Mouse (Mus musculus): ENCODE measurements around the gene Epha10. TPM values are rescaled to one million over a fixed set of nuclear protein-coding genes. Genes with fewer than 3 reads are reported as not detected.
A peak's percentile ranks its signal among the peaks of the same experiment; 100 is the strongest.
"Not testable (repeated sequence)": the region's sequence is repeated elsewhere in the genome, so short reads cannot be mapped to it uniquely, and the experiment has no call there.

Gene Epha10
- total and polyA plus RNA-seq, 2 experiments = not detected

- no peak for TF ChIP-seq CTCF (IDR thresholded peaks at IDR 0.05; ENCODE audit: low read depth, low read length)
- no peak for TF ChIP-seq POLR2A (IDR thresholded peaks at IDR 0.05; ENCODE audit: extremely low read depth, insufficient read depth, low read length)
- no peak for DNase-seq (ENCODE audit: extremely low read depth, low read depth, low spot score)
- Histone ChIP-seq H3K79me2 (ENCODE audit: control insufficient read depth, insufficient read depth, low read length) (no peaks in the 10 kb centered on the region), H3K27ac (replicated peaks; ENCODE audit: insufficient read depth, low read depth, low read length) (no peak overlapping the region), H3K27me3 (ENCODE audit: control insufficient read depth, insufficient read depth, low read length) (peaks cover 1% of the 10 kb centered on the region; the same call in 1 of the 2 replicates), H3K4me1 (ENCODE audit: control insufficient read depth, insufficient read depth, low read length) (no peaks in the 10 kb centered on the region), H3K36me3 (ENCODE audit: control insufficient read depth, insufficient read depth, low read length) (no peaks in the 10 kb centered on the region), H3K9ac (ENCODE audit: low read depth, low read length) (no peak overlapping the region), H3K4me3 (ENCODE audit: insufficient read depth, low read depth, low read length) (no peak overlapping the region)
- WGBS = 46% methylated on average over 5 of the region's 5 CpGs
Observed at GRCm38 (mm10) chr4:124899906-124900305, 19.2 kb downstream of the Epha10 start.

GRCm38 (mm10) chr4:124905417-124905816 lies 24.7 kb downstream of the Epha10 start:
- TF ChIP-seq POLR2A (IDR thresholded peaks at IDR 0.05; ENCODE audit: extremely low read depth, insufficient read depth, low read length) (no peak), CTCF (IDR thresholded peaks at IDR 0.05; ENCODE audit: low read depth, low read length) (no peak)
- DNase-seq (ENCODE audit: extremely low read depth, low read depth, low spot score) = no peak
- 67% methylated on average over 4 of the region's 4 CpGs for WGBS
- Histone ChIP-seq H3K9ac (ENCODE audit: low read depth, low read length) (no peak overlapping the region), H3K36me3 (ENCODE audit: control insufficient read depth, insufficient read depth, low read length) (no peaks in the 10 kb centered on the region), H3K79me2 (ENCODE audit: control insufficient read depth, insufficient read depth, low read length) (no peaks in the 10 kb centered on the region), H3K4me3 (ENCODE audit: insufficient read depth, low read depth, low read length) (no peak overlapping the region), H3K4me1 (ENCODE audit: control insufficient read depth, insufficient read depth, low read length) (no peaks in the 10 kb centered on the region), H3K27ac (replicated peaks; ENCODE audit: insufficient read depth, low read depth, low read length) (no peak overlapping the region), H3K27me3 (ENCODE audit: control insufficient read depth, insufficient read depth, low read length) (0 out of 2 replicates have a peak, but pooled peaks cover 4% of the 10 kb centered on the region)

DNA sequence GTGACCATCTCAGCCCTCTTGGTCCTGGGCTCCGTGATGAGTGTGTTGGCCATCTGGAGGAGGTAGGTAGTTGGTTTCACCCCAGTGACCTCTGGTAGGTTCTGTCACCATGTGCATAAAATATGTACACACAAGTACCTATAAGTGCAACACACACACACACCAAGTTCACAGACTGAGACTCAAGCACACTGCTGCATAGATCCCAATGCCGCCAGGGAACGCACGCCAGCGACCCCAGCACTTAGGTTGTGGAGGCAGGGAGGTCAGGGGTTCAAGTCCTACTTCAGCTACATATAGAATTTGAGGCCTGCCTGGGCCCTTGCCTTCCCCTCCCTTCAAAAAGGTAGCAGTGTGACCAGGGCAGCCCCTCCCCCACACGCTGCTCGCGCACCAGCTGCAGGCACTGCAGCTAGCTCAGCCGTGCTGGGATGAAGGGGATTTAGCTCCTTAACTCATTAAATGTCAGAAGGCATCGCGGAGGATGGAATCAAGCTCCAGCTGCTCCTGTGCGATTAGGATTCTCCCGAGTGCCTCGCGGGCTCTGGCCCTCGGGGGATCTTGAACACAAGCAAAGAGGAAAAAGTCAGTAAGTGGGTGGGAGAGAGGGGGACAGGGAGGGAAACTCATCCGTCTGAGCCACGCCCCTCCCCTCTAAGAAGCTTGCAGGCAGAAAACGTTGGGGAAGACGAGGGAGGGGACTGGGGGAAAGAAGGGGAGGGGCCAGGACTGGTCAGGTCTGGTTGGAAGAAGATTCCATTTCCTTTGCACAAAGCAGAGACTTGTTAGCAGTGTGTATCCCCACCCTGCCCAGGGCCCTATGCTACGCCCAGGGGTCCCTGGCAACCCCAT lies 25.5 kb downstream of the Epha10 start:
- H3K27me3 ChIP-seq (ENCODE audit: control insufficient read depth, insufficient read depth, low read length) = 0 out of 2 replicates have a peak, but pooled peaks cover 4% of the 10 kb centered on the region
- H3K36me3 ChIP-seq (ENCODE audit: control insufficient read depth, insufficient read depth, low read length) = no peaks in the 10 kb centered on the region
- no peaks in the 10 kb centered on the region for H3K4me1 ChIP-seq (ENCODE audit: control insufficient read depth, insufficient read depth, low read length)
- H3K9ac ChIP-seq (ENCODE audit: low read depth, low read length) = no peak overlapping the region
- DNase-seq (ENCODE audit: extremely low read depth, low read depth, low spot score) = no peak
- no peak for TF ChIP-seq CTCF (IDR thresholded peaks at IDR 0.05; ENCODE audit: low read depth, low read length)
- no peak for TF ChIP-seq POLR2A (IDR thresholded peaks at IDR 0.05; ENCODE audit: extremely low read depth, insufficient read depth, low read length)
- no peak overlapping the region for H3K27ac ChIP-seq (replicated peaks; ENCODE audit: insufficient read depth, low read depth, low read length)
- H3K4me3 ChIP-seq (ENCODE audit: insufficient read depth, low read depth, low read length) = no peak overlapping the region
- 21% methylated on average over 21 of the region's 21 CpGs for whole genome bisulfite sequencing
- no peaks in the 10 kb centered on the region for H3K79me2 ChIP-seq (ENCODE audit: control insufficient read depth, insufficient read depth, low read length)

GRCm38 (mm10) chr4:124928102-124928501 lies 47.4 kb downstream of the Epha10 start:
- Histone ChIP-seq H3K9ac (ENCODE audit: low read depth, low read length) (no peak overlapping the region), H3K4me3 (ENCODE audit: insufficient read depth, low read depth, low read length) (no peak overlapping the region), H3K27ac (replicated peaks; ENCODE audit: insufficient read depth, low read depth, low read length) (no peak overlapping the region), H3K27me3 (ENCODE audit: control insufficient read depth, insufficient read depth, low read length) (no peaks in the 10 kb centered on the region), H3K4me1 (ENCODE audit: control insufficient read depth, insufficient read depth, low read length) (no peaks in the 10 kb centered on the region), H3K79me2 (ENCODE audit: control insufficient read depth, insufficient read depth, low read length) (no peaks in the 10 kb centered on the region), H3K36me3 (ENCODE audit: control insufficient read depth, insufficient read depth, low read length) (no peaks in the 10 kb centered on the region)
- WGBS = 91% methylated on average over 5 of the region's 5 CpGs
- DNase-seq (ENCODE audit: extremely low read depth, low read depth, low spot score) = no peak
- TF ChIP-seq POLR2A (IDR thresholded peaks at IDR 0.05; ENCODE audit: extremely low read depth, insufficient read depth, low read length) = no peak
- no peak for TF ChIP-seq CTCF (IDR thresholded peaks at IDR 0.05; ENCODE audit: low read depth, low read length)

- 1% methylated on average over 52 of the region's 52 CpGs for WGBS
- H3K36me3 ChIP-seq (ENCODE audit: control insufficient read depth, insufficient read depth, low read length) = peaks cover 2% of the 10 kb centered on the region; the same call in 1 of the 2 replicates
- no peak within 1 kb of the TSS for H3K27ac ChIP-seq (replicated peaks; ENCODE audit: insufficient read depth, low read depth, low read length)
- peak within 1 kb of the TSS; percentile 70 for H3K9ac ChIP-seq (ENCODE audit: low read depth, low read length)
- DNase-seq (ENCODE audit: extremely low read depth, low read depth, low spot score) = peak; percentile 95
- no peaks in the 10 kb centered on the region for H3K27me3 ChIP-seq (ENCODE audit: control insufficient read depth, insufficient read depth, low read length)
- no peaks in the 10 kb centered on the region for H3K79me2 ChIP-seq (ENCODE audit: control insufficient read depth, insufficient read depth, low read length)
- TF ChIP-seq POLR2A (IDR thresholded peaks at IDR 0.05; ENCODE audit: extremely low read depth, insufficient read depth, low read length) = no peak
- TF ChIP-seq CTCF (IDR thresholded peaks at IDR 0.05; ENCODE audit: low read depth, low read length) = no peak
- peak within 1 kb of the TSS; percentile 71 for H3K4me3 ChIP-seq (ENCODE audit: insufficient read depth, low read depth, low read length)
- no peaks in the 10 kb centered on the region for H3K4me1 ChIP-seq (ENCODE audit: control insufficient read depth, insufficient read depth, low read length)
Observed at GRCm38 (mm10) chr4:124936613-124937471, 56.1 kb downstream of the Epha10 start, which contains the start of gene 9930104L06Rik. Gene 9930104L06Rik, plus strand, starts transcription at chr4:124937048.

DNA sequence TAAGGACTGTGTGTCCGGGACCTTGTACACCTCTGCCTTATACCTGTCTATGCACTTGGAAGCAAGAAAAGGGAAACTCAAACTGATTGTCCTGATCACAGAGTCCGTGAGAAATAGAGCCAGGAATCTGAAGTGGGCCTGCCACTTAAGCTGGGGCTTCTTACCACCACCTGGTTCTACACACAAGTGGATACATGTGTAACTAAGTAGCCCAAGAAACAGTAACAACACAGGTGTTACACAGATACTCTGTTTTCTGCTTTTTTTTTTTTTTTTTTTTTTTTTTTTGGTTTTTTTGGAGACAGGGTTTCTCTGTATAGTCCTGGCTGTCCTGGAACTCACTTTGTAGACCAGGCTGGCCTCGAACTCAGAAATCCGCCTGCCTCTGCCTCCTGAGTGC lies 58.5 kb downstream of the Epha10 start, which contains the start of gene Cdca8:
Cdca8 (minus strand) TSS at position 101 of the 400 bp plus-strand sequence.
- WGBS = 94% methylated on average over 4 of the region's 4 CpGs
- H3K36me3 ChIP-seq (ENCODE audit: control insufficient read depth, insufficient read depth, low read length); H3K9ac ChIP-seq (ENCODE audit: low read depth, low read length); H3K79me2 ChIP-seq (ENCODE audit: control insufficient read depth, insufficient read depth, low read length); H3K4me1 ChIP-seq (ENCODE audit: control insufficient read depth, insufficient read depth, low read length); H3K27ac ChIP-seq (replicated peaks; ENCODE audit: insufficient read depth, low read depth, low read length); DNase-seq (ENCODE audit: extremely low read depth, low read depth, low spot score); H3K27me3 ChIP-seq (ENCODE audit: control insufficient read depth, insufficient read depth, low read length); H3K4me3 ChIP-seq (ENCODE audit: insufficient read depth, low read depth, low read length): not testable (repeated sequence)
